Mouse (Mus musculus): ENCODE data around the gene Enkur.
"Not testable (repeated sequence)": the region's sequence is repeated elsewhere in the genome, so short reads cannot be mapped to it uniquely, and the experiment has no call there.

The Enkur gene

DNA sequence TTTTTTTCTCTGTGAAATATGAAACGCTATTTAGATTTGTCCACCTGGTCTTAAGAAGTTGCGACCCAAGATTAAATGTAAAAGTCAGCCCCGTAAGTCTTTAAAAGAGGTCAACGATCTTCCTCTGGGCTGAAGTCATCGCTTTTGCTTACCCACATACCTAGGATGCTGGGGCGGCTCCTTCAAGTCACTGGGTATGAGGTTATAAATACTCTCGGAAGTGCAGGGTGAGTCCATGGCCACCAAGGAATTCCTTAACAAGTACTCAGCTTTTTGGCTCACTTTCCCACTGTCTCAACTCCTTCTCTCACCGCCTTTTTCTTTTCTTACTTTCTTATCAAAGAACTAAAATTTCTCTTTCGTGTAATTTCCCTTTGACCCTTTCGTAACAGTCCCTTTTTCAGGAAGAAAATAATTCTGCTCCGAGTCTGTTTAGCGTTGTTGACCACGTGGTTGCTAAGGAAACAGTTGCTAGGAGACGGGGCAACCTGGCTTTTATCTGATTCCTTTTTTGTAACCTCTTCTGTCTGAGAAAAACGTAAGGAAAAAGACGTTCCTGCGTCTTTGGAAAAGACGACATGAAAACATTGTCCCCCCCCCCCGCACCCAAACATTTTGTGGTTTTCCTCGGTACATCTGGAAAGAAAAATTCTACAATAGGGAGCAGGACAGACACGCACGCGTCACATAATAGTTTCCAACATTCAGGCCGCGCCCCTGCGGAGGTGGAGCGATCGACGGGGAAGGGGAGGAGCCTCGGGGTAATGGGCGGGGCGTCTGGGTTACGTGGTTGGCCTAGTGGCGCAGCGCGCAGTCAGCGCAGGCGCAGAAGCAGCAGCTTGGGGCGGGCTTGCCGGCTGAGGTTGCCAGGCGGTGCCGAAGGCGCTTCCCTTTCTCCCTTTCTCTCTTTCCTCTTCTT is at the start of gene Enkur, which contains the start of gene Thnsl1:
Gene Enkur, minus strand, starts transcription at position 454 of the 919 bp plus-strand sequence.
Gene Thnsl1, plus strand, starts transcription at position 813 of the 919 bp plus-strand sequence.
- DNase-seq (ENCODE audit: low read depth), result peak; percentile 96

DNA sequence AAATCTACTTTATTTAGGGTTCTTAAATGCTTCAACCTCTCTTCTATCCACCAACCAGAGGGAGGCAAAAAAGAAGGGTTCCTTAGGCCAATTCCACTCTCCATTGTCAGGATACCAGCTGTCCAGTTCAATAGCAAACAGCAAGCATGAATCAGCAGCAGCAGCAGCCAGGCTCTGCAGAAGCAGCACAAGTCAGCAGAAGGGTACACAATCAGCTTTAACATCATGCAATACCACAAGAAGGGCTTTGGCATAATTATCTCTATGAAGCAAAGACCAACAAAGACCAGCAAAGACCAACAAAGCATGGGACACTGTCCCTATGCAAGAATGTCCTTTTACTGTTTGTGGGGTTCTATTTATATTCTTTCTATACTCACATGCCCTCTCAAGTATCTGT is 49.1 kb upstream of the Enkur start:
- DNase-seq (ENCODE audit: low read depth), result no peak

DNA sequence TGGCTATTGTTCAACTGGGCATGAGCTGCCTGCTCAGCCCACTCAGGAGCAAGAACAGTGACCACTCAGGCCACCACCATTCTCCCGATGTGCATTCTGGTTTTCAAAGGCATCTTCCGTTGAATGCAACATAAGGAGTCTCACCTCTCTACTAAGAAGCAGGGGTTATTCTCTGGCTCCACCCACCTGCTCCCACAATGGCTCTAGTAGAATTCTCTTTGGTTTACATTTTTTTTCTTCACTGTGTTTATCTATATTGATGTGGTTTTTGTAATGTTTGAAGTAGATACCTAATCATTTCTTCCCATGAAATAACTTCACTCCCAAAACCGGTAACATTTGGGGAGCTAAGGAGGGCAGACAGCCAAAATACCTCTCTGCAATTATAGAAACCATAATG is 48.5 kb upstream of the Enkur start:
- DNase-seq (ENCODE audit: low read depth), result no peak

DNA sequence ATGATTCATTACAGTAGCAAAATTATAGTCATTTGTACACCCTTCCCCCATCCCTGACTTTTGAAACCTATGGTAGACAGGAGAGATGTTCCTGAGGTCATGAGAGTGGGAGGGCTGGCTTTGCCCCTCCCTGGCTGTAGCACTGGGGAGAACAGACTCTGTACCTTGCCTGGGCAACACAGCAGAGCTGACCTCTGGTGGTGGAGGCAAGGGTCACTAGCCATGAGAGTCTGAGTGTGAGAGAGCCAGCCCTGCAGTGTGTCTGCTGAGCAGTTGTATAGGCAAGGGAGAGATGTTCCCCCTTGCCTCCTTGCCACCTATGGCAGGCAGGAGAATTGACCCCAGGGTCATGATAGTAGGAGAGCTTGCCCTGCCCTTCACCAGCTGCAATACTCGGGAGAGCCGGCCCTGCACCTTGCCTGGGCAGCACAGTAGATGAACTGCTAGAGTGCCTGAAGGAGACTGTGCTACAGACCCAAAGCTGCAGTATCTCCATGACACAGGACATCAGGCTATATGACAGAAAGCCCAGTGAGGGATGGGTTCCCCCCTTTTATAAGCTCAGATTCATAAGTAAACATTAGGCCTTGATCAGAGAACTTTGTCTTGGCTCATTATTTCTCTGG is 40.4 kb upstream of the Enkur start:
- DNase-seq (ENCODE audit: low read depth), result no peak

DNA sequence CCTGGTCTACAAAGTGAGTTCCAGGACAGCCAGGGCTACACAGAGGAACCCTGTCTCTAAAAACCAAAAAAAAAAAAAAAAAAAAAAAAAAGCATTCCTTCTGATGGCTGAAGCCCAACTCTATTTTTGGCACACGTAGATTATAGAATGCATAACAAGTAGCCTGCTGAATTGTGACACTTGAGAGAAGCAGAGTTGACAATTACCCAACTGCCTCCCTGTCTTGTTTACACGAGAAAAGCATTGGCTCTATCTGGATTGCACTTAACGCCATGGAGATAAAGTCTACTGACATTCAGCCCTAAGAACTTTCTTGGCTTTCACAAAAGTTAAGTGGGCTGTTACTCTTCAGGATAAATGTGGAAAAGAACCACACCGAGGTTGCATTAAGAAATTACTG is 39.8 kb upstream of the Enkur start:
- DNase-seq (ENCODE audit: low read depth), result no peak

DNA sequence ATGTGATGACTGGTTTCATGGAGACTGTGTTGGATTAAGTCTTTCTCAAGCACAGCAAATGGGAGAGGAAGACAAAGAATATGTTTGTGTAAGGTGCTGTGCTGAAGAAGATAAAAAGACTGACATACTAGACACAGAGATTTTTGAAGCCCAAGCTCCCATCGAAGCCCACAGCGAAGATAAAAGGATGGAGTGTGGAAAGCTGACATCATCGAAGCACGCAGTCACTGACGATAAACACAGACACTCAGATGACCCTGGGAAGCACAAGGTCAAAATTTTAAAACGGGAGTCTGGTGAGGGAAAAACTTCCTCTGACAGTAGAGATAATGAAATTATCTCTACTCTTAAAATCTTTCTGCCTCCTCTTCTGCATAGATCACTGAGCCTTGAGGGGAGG is 38.9 kb upstream of the Enkur start:
- DNase-seq (ENCODE audit: low read depth), result not testable (repeated sequence)

DNA sequence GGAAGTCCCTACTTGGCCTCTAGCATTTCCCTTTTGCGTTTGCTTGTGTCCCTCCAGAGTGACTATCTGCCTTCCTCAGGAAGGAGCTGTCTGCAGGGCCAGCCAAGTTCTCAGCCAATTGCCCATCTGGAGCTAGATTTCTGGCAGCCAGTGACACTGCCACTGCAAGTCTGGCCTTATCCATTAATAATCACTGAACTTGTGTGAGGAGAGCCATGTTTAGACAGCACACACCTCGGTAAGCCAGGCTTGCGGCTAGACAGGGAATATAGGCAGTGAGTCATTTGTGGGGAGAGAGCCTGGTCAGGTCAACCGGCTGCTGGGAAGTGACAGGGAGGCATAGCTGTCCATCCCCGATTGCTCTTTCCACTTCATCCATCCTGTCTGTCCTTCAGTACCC is 31.7 kb upstream of the Enkur start:
- no peak for DNase-seq (ENCODE audit: low read depth)

DNA sequence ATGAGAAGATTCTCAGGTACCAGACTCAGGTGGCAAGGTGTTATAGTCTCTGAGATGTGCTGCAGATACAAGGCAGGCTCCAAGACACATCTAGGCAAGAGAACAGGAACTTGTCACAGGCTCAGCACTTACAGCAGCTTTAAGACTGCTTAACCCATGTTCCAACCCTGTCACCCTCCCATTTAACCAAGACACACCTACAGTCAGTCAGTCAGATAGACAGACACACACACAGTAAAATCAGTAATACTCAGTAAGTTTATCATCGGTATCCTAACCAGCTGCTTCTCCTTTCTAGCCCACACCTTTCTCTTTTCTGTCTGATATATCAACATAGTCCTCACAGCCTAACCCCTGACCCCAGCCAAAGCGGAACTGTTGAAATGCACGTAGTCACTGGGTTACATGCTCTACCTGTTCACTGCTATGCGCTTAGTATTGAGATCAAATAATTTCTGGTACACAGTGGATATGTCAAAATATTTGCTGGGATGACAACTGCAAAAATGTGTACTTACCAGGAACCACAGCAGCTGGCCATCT is 30.8 kb upstream of the Enkur start:
- no peak for DNase-seq (ENCODE audit: low read depth)

DNA sequence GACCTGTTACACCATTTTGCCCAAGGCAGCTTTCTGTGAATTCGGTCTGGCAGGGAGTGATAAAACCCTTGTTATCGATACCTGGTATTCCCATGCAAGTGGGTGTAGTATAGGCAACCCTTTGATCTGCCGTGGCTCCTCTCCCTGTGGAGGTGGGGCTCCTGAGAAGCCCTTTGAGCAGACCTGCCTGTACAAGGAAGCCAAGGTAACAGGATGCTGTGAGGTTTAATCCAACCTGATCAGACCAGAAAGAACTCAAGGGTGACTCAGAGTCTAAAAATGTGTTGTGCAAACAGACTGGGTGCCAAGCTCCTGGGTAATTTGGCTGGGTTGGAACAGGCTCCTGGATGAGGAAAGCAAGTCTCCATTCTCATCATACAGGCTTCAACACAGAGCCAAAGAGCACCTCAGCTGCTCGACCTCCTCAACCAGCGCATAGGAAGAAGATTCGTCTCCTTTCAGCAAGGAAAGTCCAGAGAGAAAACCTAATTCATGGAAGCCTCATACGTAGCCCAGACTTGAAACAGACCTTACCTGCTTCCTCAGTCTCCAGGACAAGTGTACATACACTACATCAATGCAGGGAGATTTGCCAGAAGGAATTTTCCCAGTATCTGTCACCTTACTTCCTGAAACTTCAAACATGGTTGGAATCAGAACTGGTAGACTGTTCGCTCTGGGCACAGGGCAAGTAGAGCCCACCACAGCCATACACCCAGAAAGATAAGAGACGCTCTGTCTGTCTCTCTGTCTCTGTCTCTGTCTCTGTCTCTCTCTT is 29.9 kb upstream of the Enkur start:
- no peak for DNase-seq (ENCODE audit: low read depth)

DNA sequence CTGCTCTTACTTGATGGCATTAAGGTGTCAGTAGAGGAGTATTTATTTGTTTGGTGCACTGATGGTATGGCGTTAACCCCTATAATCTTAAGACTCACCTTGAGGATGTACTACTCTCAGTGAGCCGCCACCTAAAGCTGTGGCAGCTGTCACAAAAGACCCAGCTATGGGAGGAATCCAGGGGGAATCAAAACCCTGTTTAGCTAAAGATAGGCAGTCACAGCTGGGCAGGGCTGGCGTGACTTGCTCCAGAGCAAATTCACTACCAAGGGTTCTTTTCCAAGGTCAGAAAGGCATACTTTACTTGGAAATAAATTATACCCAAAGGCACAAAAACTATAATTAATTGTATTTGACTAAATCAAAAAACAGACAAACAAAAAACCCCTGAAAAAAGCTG is 26.0 kb upstream of the Enkur start:
- no peak for DNase-seq (ENCODE audit: low read depth)

DNA sequence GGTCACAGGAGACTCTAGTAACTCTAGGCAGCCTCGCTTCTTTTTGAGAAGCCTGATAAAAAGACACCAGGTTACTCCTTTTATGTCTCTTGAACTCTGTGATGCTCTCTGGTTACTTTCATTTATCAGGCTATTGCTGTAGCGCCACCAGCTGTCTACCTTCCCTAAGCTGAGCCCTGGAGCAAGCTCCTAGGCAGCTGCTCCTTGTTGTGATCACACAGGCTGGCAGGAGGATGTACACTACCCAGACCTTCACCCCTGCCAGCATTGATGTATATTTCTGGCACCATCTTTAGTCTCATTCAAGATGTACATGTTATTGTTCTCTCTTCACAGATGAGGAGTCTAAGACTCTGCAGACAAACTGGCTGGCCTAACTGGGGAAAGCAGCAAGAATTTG is 25.1 kb upstream of the Enkur start:
- no peak for DNase-seq (ENCODE audit: low read depth)

DNA sequence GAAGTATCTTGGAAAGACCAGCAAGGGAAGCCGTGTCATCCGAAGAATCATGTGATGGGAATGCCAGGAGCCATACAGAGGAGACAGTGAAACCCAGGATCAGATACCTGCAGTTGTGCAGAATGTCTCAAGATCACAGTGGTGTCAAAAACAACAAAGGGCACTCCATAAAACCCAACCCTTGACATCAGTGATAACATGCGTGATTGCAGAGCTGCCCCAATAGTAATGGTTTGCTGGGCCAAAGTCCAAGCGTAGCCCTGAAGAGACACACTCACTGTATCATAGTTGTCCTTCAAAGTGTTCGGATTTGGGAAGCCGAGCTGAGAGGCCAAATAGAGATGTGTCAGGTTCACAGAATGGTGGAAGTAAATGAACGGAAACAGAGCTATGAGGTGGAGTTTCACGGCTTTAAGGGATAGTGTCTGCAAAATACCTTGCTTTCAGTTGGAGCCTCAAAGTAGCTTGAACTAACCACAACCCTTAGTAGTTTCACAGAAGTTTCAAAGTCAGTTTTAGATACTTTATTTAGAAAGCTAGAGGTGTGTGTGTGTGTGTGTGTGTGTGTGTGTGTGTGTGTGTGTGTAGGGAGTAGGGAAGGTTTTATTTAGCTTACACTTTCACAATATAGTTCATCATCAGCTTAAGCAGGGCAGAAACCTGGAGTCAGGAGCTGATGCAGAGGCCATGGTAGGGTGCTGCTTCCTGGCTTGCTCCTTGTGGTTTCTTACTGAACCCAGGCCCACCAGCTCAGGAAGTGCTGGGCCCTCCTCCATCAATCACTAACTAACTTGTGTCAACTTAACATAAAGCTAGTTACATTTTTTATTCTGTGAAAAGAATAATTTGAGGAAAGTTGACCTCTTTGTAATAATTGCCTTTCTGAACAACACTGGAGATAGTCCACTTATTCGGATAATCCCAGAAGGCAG is 17.6 kb upstream of the Enkur start:
- DNase-seq (ENCODE audit: low read depth), result no peak

DNA sequence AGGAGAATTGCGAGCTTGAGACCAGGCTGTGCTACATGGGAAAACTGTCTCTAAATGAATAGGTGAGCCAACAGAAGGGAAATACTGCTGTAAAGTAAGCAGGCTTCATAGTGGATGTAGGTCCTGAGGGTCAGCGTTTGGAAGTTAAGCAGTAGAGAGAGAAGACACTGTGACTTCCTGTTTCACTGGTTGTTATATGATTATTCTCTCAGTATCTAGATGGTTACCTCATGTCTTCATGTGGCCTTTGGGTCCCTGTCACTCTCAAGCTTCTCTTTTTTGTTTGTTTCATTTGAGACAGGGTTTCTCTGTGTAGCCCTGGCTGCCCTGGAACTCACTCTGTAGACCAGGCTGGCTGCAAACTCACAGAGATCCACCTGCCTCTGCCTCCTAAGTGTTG is 10.1 kb upstream of the Enkur start:
- DNase-seq (ENCODE audit: low read depth), result no peak

DNA sequence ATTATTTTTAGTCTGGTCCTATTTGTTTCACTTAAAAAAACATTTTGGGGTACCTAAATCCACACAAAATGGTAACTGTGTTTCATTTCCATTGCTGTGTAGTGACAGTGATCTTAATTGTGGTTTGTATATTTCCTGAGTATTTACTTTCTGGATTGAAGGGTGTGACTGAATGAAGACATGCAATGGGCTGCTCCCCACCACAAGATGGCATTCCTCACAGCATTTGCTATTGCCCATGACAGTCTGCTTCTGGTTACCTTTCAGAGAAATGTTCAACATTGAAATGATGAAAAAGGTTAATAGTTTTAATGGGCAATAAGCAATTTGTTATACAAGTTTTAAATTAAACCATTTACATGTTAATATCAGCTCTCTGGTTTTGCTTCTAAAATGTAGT is 9.2 kb upstream of the Enkur start:
- no peak for DNase-seq (ENCODE audit: low read depth)

DNA sequence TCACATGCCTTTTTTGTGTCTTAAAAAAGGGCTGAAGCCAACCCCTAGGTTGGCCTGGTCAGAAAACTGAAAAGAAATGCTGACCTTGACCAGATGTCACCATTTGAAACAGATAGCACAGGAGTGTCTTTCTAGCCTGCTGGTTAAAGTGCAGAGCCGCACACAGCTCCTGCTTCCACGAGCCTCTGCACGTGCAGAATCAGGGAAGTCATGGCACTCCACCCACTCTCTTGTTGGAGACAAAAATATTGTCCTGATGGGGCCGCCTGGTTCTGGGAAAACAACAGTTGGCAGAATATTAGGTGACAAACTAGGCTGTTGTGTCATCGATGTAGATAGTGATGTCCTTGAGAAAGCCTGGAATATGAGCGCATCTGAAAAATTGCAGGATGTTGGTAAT is 6.2 kb upstream of the Enkur start:
- no peak for DNase-seq (ENCODE audit: low read depth)

DNA sequence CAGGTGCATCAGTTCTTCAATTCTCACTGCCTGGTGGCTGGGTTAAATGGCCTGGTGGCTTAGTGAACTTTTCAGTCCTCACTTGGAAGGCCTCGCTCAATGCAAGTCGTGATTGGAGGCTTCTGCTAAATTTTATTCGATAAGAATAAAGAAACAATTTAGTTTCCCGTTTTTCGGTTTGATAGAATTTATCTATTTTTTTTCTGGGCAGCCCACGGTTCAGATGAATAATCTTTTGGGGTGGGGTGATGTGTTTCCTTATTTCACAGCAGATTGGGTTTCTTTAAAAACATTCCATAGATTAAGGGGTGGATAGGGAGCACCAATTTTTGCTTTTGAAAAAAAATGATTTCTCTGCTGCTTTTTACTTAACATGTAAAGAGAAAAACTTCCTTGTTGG is 1.1 kb upstream of the Enkur start:
- DNase-seq (ENCODE audit: low read depth), result no peak

DNA sequence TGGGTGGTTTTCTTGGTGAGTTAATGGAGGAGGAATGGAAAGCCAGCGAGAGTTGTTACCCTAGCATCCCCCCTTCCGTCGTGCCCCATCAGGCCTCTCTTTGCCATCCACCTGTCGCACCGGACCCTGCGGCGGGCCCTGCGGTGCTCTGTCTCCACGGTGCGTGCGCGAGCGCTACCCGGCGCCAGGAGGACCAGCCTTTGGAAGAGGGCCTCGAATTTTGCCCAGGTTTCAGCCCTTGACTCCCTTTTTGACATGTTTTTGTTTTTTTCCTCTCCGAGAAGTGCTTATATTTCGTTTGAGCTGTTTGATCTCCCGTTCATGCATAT is 630 bp upstream of the Enkur start:
- no peak for DNase-seq (ENCODE audit: low read depth)

DNA sequence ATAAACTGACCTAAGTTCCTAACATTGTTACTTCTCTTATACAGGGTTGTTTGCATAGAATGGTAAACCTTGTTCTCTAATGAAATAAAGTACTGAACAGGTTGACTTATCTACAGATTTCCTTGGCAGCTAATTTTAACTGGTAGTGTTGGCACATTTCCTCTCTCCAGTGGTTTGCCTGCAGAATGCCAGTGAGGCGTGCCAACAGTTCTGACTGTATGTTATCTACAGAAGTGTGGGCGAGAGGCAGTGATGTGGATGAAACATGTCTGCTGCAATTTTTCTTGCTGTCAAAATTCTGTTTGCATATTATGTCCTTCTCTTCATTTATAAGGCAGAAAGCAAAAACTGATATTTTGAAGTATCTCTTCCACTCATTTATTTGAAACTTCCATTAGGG is 2.4 kb downstream of the Enkur start:
- DNase-seq (ENCODE audit: low read depth), result no peak

DNA sequence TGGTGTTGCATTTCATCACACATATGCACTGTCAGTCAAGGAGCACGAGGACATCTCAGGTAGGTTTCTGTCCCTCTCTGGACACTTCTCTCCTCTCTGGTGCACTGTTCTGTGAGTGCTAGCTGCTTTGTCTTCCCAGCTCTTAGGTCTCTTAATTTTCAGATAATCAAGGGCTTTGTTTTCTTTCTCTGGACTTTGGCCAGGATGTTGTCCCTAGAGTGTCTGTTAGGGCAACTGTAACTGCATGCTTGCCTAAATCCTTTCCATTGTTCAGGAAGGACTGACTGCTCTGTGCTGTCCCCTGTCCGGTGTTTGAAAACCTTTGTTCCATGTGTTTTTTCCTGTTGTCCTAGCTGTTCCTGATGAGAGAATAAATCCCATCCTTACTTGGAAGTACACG is 6.1 kb downstream of the Enkur start:
- no peak for DNase-seq (ENCODE audit: low read depth)

DNA sequence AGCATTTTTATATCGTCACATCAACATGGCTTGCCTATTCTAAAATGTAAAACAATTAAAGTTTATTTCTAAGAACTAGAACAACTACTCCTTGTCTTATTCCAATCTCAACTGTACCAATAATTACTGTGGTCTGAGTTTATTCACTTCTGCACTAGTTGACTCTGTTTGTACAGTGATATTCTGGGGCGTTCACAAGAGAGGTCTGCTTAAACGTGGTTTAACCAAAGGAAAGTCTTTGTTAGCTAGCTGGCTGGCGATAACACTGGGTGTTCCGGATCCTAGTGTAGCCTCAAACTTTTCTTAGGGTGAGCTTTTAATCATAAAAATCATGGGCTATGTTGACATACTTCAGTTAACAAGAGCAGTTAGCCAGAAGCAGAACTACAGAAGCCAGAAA is 9.9 kb downstream of the Enkur start:
- no peak for DNase-seq (ENCODE audit: low read depth)

DNA sequence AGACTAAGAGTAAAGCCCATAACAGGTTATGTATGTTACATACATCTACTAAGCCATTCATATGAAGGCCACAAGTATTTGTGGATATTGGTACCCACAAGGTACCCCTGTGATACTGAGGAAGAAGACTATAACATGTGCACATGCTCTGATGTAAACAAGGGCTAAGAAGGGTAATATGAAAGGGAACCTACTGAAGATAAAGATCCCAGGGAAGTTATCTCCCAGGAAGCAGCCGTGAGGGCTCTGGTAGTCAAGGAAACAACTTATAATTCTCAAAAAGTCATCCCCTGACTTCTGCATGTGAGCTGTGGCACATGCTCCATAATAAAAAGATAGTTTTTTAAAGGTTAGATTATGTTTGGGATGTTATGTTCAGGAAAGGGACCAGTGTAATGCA is 13.9 kb downstream of the Enkur start:
- no peak for DNase-seq (ENCODE audit: low read depth)

DNA sequence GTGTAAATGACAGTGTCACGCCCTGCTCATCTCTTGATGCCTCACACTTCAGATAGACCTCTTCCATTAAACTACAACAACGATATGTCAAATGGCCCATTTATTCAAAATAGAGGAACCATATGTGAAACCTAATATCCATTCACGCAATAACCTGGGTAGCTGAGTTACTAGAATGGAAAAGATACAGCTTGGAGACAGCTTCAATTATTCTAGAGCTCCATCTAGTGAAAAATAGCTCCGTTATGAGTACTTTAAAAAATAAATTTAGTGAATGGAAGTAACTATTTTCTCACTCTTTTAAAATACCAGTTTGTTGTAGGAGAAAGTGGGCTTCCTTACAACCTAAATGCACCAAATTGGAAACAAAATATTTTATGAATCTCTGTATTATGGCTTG is 16.6 kb downstream of the Enkur start:
- DNase-seq (ENCODE audit: low read depth), result no peak
